Mouse (Mus musculus): Measurements from ENCODE around the gene Unc119b. TPM values are rescaled to one million over a fixed set of nuclear protein-coding genes. Genes with fewer than 3 reads are reported as not detected.
A peak's percentile ranks its signal among the peaks of the same experiment; 100 is the strongest.

Gene Unc119b
- polyA plus RNA-seq, 1 experiment from 2014 or later: 45.4 TPM

DNA sequence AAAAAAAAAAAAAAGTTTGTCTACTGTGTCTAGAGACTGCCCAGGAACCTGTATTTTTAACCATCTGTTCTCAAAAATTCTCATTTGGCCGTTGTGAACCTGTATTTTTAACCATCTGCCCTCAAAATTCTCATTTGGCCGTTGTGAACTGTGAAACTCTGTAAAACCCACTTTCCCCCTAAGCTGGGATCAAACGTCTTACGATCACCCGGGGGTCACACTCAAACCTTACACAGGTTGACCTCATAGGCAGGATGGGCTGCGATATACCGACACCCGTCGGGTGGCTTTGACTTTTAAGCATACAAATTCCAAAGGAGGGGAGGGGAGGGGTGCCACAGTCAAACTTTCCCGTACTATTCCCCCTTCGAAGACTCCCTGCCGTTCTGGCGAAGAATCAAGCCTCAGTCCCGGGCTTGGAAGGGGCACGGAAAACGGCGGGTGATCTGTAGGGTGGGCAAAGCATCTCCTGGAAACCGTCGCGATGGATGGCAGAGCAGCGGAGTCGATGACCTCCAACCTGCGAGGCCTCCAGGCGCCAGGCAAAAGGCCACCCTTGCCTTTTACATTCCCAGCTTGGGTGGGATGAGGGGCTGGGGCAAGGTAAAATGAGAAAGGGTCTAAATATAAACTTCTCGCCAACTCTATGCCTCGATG lies 22.3 kb upstream of the Unc119b start:
- peaks cover 15% of the 10 kb centered on the region for H3K36me3 ChIP-seq (ENCODE audit: insufficient read depth)
- peaks cover 32% of the 10 kb centered on the region for H3K4me1 ChIP-seq (ENCODE audit: insufficient read depth)
- peak overlapping the region; percentile 90 for H3K27ac ChIP-seq (ENCODE audit: low read depth)
- H3K9ac ChIP-seq: peak overlapping the region; percentile 94
- no peaks in the 10 kb centered on the region for H3K9me3 ChIP-seq (ENCODE audit: low read depth, low read length)
- peak overlapping the region; percentile 100 for H3K4me3 ChIP-seq (ENCODE audit: low read depth, low read length)
- DNase-seq (peak; percentile 53), ATAC-seq (ENCODE audit: insufficient read depth) (no peak)
- H3K4me2 ChIP-seq: peak overlapping the region; percentile 80
- H3K27me3 ChIP-seq (ENCODE audit: insufficient read depth, low read length): no peaks in the 10 kb centered on the region
- TF ChIP-seq CTCF (IDR thresholded peaks at IDR 0.05; ENCODE audit: low read depth): no peak
- WGBS: under 1% methylated on average over 26 of the region's 26 CpGs

DNA sequence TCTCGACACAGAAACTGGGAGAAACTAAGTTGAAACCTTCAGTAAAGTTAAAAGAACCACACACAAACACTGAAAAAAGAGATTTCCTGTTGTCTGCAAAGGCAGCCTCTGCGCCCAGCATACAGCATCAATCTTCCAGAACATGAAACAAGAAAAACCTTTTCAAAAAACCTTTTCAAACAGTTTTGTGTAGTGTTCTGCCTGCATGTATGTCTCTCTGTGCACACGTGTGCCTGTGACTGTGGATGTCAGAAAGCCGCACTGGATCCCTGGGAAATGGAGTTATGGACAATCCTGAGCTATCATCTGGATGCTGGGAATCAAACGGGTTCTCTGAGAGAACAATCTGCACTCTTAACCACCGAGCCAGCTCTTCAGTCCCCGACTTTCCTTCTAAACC lies 21.6 kb upstream of the Unc119b start:
- H3K9ac ChIP-seq: peak overlapping the region; percentile 94
- peak overlapping the region; percentile 9; the same call in 1 of the 2 replicates for H3K27ac ChIP-seq (ENCODE audit: low read depth)
- H3K4me3 ChIP-seq (ENCODE audit: low read depth, low read length): peak overlapping the region; percentile 100
- WGBS: 46% methylated on average over 7 of the region's 7 CpGs
- no peak for TF ChIP-seq CTCF (IDR thresholded peaks at IDR 0.05; ENCODE audit: low read depth)
- H3K36me3 ChIP-seq (ENCODE audit: insufficient read depth): peaks cover 19% of the 10 kb centered on the region
- H3K27me3 ChIP-seq (ENCODE audit: insufficient read depth, low read length): no peaks in the 10 kb centered on the region
- peaks cover 31% of the 10 kb centered on the region for H3K4me1 ChIP-seq (ENCODE audit: insufficient read depth)
- H3K4me2 ChIP-seq: peak overlapping the region; percentile 80
- no peaks in the 10 kb centered on the region for H3K9me3 ChIP-seq (ENCODE audit: low read depth, low read length)
- DNase-seq (no peak), ATAC-seq (ENCODE audit: insufficient read depth) (no peak)

DNA sequence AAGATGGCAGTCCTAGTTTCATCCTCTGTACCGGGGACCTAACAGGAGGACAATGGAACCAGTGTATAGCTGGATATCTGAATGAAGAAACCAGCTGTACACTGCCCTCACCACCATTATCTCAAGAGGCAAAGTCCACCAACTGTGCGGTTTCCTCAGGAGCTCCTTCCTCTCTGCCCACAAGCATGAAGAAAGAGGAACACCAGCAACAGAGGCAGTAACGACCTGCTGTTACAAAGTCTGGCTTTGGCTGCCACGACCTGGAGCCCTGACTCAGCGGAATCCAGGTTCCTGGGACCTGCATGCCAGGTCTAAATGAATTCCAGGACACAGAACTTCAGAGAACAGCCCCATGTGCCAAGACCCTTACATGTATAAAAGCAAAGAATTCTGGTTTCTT lies 21.1 kb upstream of the Unc119b start:
- H3K9ac ChIP-seq: peak overlapping the region; percentile 94
- no peak for ATAC-seq (ENCODE audit: insufficient read depth)
- peak overlapping the region; percentile 100 for H3K4me3 ChIP-seq (ENCODE audit: low read depth, low read length)
- H3K4me1 ChIP-seq (ENCODE audit: insufficient read depth): peaks cover 29% of the 10 kb centered on the region
- no peak overlapping the region for H3K27ac ChIP-seq (ENCODE audit: low read depth)
- H3K9me3 ChIP-seq (ENCODE audit: low read depth, low read length): no peaks in the 10 kb centered on the region
- 39% methylated on average over 5 of the region's 5 CpGs for whole genome bisulfite sequencing
- peak overlapping the region; percentile 80 for H3K4me2 ChIP-seq
- peaks cover 25% of the 10 kb centered on the region for H3K36me3 ChIP-seq (ENCODE audit: insufficient read depth)
- TF ChIP-seq CTCF (IDR thresholded peaks at IDR 0.05; ENCODE audit: low read depth): no peak
- H3K27me3 ChIP-seq (ENCODE audit: insufficient read depth, low read length): no peaks in the 10 kb centered on the region
- DNase-seq: peak; percentile 22

DNA sequence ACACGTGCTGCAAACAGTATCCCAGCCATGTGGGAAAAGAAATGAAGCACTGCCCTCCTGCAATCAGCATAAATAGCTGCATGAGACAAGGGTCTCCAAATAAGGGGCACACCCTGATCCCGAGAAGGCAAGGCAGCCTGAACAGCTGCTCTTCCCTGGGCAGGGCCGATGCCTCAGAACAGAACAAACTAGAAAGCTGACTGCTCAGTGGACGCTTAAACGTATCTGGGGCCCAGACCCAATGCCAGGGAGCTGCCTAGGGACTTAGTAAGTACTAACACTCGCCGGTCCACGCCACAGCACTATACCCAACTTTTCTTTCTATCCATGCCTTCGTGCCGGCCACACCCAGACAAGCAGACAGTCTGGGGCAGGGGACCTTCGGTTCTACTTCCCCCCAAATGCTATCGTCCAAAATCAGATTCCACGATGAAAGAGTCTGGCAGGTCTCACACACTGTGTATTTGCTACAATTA lies 20.4 kb upstream of the Unc119b start:
- Histone ChIP-seq H3K27me3 (ENCODE audit: insufficient read depth, low read length) (no peaks in the 10 kb centered on the region), H3K27ac (ENCODE audit: low read depth) (no peak overlapping the region), H3K36me3 (ENCODE audit: insufficient read depth) (peaks cover 31% of the 10 kb centered on the region), H3K4me1 (ENCODE audit: insufficient read depth) (peaks cover 29% of the 10 kb centered on the region), H3K4me2 (peak overlapping the region; percentile 80), H3K9ac (peak overlapping the region; percentile 94; the same call in 1 of the 2 replicates), H3K4me3 (ENCODE audit: low read depth, low read length) (peak overlapping the region; percentile 100), H3K9me3 (ENCODE audit: low read depth, low read length) (no peaks in the 10 kb centered on the region)
- no peak for TF ChIP-seq CTCF (IDR thresholded peaks at IDR 0.05; ENCODE audit: low read depth)
- DNase-seq: no peak
- ATAC-seq (ENCODE audit: insufficient read depth): no peak
- WGBS: 64% methylated on average over 13 of the region's 13 CpGs

DNA sequence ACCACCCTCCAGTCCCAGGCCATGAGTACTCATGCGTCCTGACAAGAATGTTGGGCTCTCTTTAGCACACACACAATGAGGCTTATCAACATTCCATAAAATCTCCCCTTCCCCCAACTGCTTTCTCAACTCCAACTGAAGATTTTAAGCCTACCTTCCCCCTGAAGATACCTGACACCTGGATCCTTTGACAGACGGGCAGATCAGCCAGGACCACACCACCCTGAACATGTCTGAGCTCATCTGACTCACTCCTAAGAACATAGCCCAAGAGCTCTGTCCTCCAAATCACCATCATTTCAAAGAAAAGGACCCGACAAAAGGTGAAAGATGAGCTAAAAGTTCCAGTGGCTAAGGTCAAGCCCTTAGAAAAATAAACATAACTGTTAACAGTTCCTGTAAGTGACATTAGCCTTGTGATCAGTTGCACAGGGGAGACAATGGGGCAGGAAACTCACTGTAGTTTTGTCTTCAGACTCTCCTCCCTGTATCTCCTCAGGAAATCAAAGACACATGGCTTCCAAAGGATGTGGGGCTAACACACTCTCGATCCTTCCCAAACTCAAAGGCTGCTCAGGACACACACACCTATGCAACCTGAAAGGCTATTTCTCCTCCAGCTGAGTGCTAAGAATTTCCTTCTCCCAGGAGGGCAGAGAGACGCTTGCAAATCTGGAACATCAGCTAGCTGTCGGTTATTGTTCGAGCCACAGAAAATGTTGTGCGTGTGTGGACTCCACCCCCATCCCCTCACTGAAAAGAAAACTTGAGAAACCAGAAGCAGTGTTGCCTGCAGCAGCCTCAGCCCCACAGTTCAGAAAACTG lies 17.6 kb upstream of the Unc119b start:
- H3K4me2 ChIP-seq: peak overlapping the region; percentile 16; the same call in 1 of the 2 replicates
- H3K4me3 ChIP-seq (ENCODE audit: low read depth, low read length): no peak overlapping the region
- ATAC-seq (ENCODE audit: insufficient read depth): no peak
- H3K9ac ChIP-seq: no peak overlapping the region
- H3K27ac ChIP-seq (ENCODE audit: low read depth): no peak overlapping the region; the same call in 1 of the 2 replicates
- 14% methylated on average over 8 of the region's 8 CpGs for WGBS
- no peaks in the 10 kb centered on the region for H3K9me3 ChIP-seq (ENCODE audit: low read depth, low read length)
- no peak for TF ChIP-seq CTCF (IDR thresholded peaks at IDR 0.05; ENCODE audit: low read depth)
- H3K4me1 ChIP-seq (ENCODE audit: insufficient read depth): peaks cover 29% of the 10 kb centered on the region
- H3K36me3 ChIP-seq (ENCODE audit: insufficient read depth): peaks cover 59% of the 10 kb centered on the region
- H3K27me3 ChIP-seq (ENCODE audit: insufficient read depth, low read length): no peaks in the 10 kb centered on the region
- DNase-seq: no peak

DNA sequence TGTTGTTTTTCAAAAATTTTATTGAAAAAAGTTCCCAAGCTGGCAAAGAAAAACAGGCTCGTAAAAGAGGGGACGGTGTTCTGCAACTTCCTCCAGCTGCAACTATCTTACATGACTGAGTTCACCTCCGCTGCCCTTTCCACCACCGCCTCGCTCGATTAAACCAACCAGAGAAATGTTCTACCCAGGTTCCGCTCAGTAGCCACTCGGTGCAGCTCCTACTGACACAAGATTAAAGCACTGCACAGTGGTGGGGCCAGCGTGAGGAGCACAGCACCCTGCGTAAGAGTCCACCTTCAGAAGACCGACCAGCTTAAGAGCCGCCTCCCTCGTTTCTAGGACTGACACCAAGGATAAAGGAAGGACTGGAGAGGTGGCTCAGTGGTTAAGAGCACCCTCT lies 16.7 kb upstream of the Unc119b start:
- Histone ChIP-seq H3K4me3 (ENCODE audit: low read depth, low read length) (no peak overlapping the region), H3K9ac (no peak overlapping the region), H3K9me3 (ENCODE audit: low read depth, low read length) (no peaks in the 10 kb centered on the region), H3K27ac (ENCODE audit: low read depth) (no peak overlapping the region), H3K4me1 (ENCODE audit: insufficient read depth) (peaks cover 24% of the 10 kb centered on the region), H3K27me3 (ENCODE audit: insufficient read depth, low read length) (no peaks in the 10 kb centered on the region), H3K4me2 (no peak overlapping the region), H3K36me3 (ENCODE audit: insufficient read depth) (peaks cover 68% of the 10 kb centered on the region)
- no peak for TF ChIP-seq CTCF (IDR thresholded peaks at IDR 0.05; ENCODE audit: low read depth)
- ATAC-seq (ENCODE audit: insufficient read depth) (no peak), DNase-seq (no peak)
- WGBS: 74% methylated on average over 13 of the region's 13 CpGs

DNA sequence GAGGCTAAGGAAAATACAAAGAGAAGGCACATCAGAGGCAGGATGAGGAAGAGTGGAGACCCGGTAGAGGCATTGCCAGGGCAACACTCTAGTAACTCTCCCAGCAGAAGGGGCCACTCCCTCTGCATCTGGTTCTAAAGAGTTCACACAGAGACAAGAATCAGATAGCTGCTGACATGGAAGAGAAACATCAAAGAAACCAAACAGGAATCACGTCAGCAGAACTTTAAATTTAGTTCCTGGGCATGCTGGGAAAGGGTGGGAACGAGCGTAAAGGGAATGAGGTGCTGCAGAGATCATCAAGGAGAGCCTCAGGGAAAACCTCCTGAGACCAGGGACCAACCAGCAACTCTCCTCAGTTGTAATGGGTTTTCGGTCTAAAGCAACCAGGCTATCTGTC lies 16.2 kb upstream of the Unc119b start:
- no peak for DNase-seq
- H3K9ac ChIP-seq: no peak overlapping the region
- 79% methylated on average over 5 of the region's 5 CpGs for WGBS
- H3K4me2 ChIP-seq: no peak overlapping the region
- no peak overlapping the region for H3K27ac ChIP-seq (ENCODE audit: low read depth)
- no peaks in the 10 kb centered on the region for H3K27me3 ChIP-seq (ENCODE audit: insufficient read depth, low read length)
- no peak overlapping the region for H3K4me3 ChIP-seq (ENCODE audit: low read depth, low read length)
- no peak for ATAC-seq (ENCODE audit: insufficient read depth)
- peaks cover 72% of the 10 kb centered on the region for H3K36me3 ChIP-seq (ENCODE audit: insufficient read depth)
- peaks cover 19% of the 10 kb centered on the region for H3K4me1 ChIP-seq (ENCODE audit: insufficient read depth)
- no peak for TF ChIP-seq CTCF (IDR thresholded peaks at IDR 0.05; ENCODE audit: low read depth)
- H3K9me3 ChIP-seq (ENCODE audit: low read depth, low read length): no peaks in the 10 kb centered on the region

Data from lung, embryonic 14.5 days (tissue).